Comparison of ENCODE assay signal across 12 mouse cellular contexts in genomic region chr14:112008651-112009050, GRCm38 (mm10).
"Had no signal": no experiment of that assay in that cellular context is flagged by ENCODE, and none has a peak within 500 bp of the region (broad histone marks: within the 10 kb centered on the region; RNA-seq: fewer than 3 reads in every experiment).

No protein-coding gene starts in this region.

- H3K4me3 ChIP-seq: limb, embryonic 10.5 days; limb, embryonic 13.5 days; liver, embryonic 13.5 days had no signal

- DNase-seq: kidney, adult 2 months; kidney, postnatal 36 days; liver, embryonic 13.5 days; lung, adult 2 months; lung, postnatal 14 days; lung, postnatal 4 days; midbrain, embryonic 14.5 days; thymus, adult 18-20 months; thymus, postnatal 36 days had no signal

- H3K27ac ChIP-seq: kidney, postnatal 0 days; limb, embryonic 10.5 days; limb, embryonic 13.5 days; liver, embryonic 13.5 days had no signal
